In the genomic region with DNA sequence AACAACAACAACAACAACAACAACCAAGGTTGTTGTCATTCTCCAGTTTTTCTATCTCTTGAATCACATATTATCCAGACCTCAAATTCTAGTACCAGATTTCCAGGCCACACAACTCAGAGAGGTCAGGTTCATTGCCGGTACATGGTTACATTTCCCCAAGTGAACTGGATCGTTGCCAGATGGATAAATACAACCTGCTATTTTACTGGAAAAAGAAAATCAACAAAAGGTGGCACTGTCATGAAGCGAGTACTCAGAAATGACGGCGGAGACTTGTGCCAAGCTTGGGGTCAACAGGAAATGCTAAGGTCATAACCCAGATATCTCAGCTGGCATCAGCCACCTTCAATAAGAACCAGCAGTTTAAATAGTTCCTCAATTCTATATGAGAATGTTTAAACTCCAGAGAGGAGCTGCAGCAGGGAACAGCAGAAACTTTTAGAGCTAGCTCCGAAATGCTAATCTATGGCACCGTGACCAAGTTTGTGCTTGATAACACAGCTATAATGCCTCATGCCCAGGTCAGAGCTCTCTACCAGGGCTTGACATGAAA, we compare ENCODE assay signal across 30 mouse cellular contexts. TPM values are rescaled to one million over a fixed set of nuclear protein-coding genes. Genes with fewer than 3 reads are reported as not detected.
A peak's percentile ranks its signal among the peaks of the same experiment; 100 is the strongest.
DNase-seq lines count a peak whose midpoint lies in the region; ATAC-seq and TF ChIP-seq lines count a peak whose summit lies in the region.
"Had no signal": no experiment of that assay in that cellular context is flagged by ENCODE, and none has a peak within 500 bp of the region (broad histone marks: within the 10 kb centered on the region; RNA-seq: fewer than 3 reads in every experiment).

No protein-coding gene starts in this region.

- no peaks in the 10 kb centered on the region for H3K9me3 ChIP-seq in kidney, embryonic 15.5 days (replicated peaks)
- no peaks in the 10 kb centered on the region for H3K9me3 ChIP-seq in lung, postnatal 0 days (ENCODE audit: low read length)
- H3K9me3 ChIP-seq: embryonic facial prominence, embryonic 15.5 days; hindbrain, embryonic 15.5 days; limb, embryonic 10.5 days; lung, embryonic 15.5 days; midbrain, embryonic 15.5 days; neural tube, embryonic 13.5 days had no signal

- no peak overlapping the region for H3K27ac ChIP-seq in kidney, embryonic 15.5 days
- H3K27ac ChIP-seq in lung, postnatal 0 days (ENCODE audit: low read length), result no peak overlapping the region
- H3K27ac ChIP-seq: embryonic facial prominence, embryonic 15.5 days; hindbrain, embryonic 15.5 days; limb, embryonic 10.5 days; lung, embryonic 15.5 days; midbrain, embryonic 15.5 days; neural tube, embryonic 13.5 days had no signal

- TF ChIP-seq CTCF in lung, postnatal 0 days (IDR thresholded peaks at IDR 0.05), result no peak
- no peak for TF ChIP-seq CTCF in lung, adult 2 months (IDR thresholded peaks at IDR 0.05; ENCODE audit: insufficient read depth, low read length)

- H3K4me1 ChIP-seq in kidney, embryonic 15.5 days, result no peaks in the 10 kb centered on the region
- no peaks in the 10 kb centered on the region for H3K4me1 ChIP-seq in lung, postnatal 0 days (ENCODE audit: insufficient read depth, low read depth, low read length)
- H3K4me1 ChIP-seq in lung, adult 2 months (ENCODE audit: control insufficient read depth, insufficient read depth, low read length), result no peaks in the 10 kb centered on the region
- H3K4me1 ChIP-seq: embryonic facial prominence, embryonic 15.5 days; hindbrain, embryonic 15.5 days; limb, embryonic 10.5 days; midbrain, embryonic 15.5 days; neural tube, embryonic 13.5 days had no signal

- H3K36me3 ChIP-seq in kidney, embryonic 15.5 days, result no peaks in the 10 kb centered on the region
- H3K36me3 ChIP-seq in lung, postnatal 0 days (ENCODE audit: insufficient read depth, low read length), result no peaks in the 10 kb centered on the region
- H3K36me3 ChIP-seq: embryonic facial prominence, embryonic 15.5 days; hindbrain, embryonic 15.5 days; limb, embryonic 10.5 days; lung, embryonic 15.5 days; midbrain, embryonic 15.5 days; neural tube, embryonic 13.5 days had no signal

- no peak overlapping the region for H3K9ac ChIP-seq in kidney, embryonic 15.5 days
- H3K9ac ChIP-seq in lung, postnatal 0 days (replicated peaks; ENCODE audit: low read depth), result no peak overlapping the region
- H3K9ac ChIP-seq: embryonic facial prominence, embryonic 15.5 days; hindbrain, embryonic 15.5 days; lung, embryonic 15.5 days; midbrain, embryonic 15.5 days; neural tube, embryonic 13.5 days had no signal

- DNase-seq in kidney, adult 9 months, result peak; percentile 1
- DNase-seq in lung, postnatal 0 days (ENCODE audit: low spot score), result peak; percentile 20
- DNase-seq in lung, adult 2 months, result no peak
- no peak for DNase-seq in cerebellum, adult 18-20 months
- no peak for DNase-seq in layer of hippocampus, adult 8-10 months (ENCODE audit: low spot score in 2 of 2)
- DNase-seq: adrenal gland, postnatal 10 days; cerebellum, postnatal 25 days; embryo, embryonic 11 days; gastrocnemius, postnatal 14 days; heart, postnatal 4 days; thymus, adult 2 months; thymus, postnatal 4 days had no signal

- H3K27me3 ChIP-seq in kidney, embryonic 15.5 days, result no peaks in the 10 kb centered on the region
- H3K27me3 ChIP-seq in lung, postnatal 0 days (replicated peaks; ENCODE audit: insufficient read depth, low read length), result no peaks in the 10 kb centered on the region
- H3K27me3 ChIP-seq: embryonic facial prominence, embryonic 15.5 days; hindbrain, embryonic 15.5 days; lung, embryonic 15.5 days; midbrain, embryonic 15.5 days; neural tube, embryonic 13.5 days had no signal

- H3K4me3 ChIP-seq in kidney, embryonic 15.5 days (replicated peaks), result no peak overlapping the region
- H3K4me3 ChIP-seq in lung, postnatal 0 days (ENCODE audit: low read depth, low read length), result no peak overlapping the region
- no peak overlapping the region for H3K4me3 ChIP-seq in lung, adult 2 months (replicated peaks; ENCODE audit: extremely low read depth, low read depth, low read length)
- H3K4me3 ChIP-seq: embryonic facial prominence, embryonic 15.5 days; hindbrain, embryonic 15.5 days; limb, embryonic 10.5 days; lung, embryonic 15.5 days; midbrain, embryonic 15.5 days; neural tube, embryonic 13.5 days had no signal

- 71% methylated on average over 7 of the region's 7 CpGs for WGBS in kidney, embryonic 15.5 days
- 28% methylated on average over 7 of the region's 7 CpGs for WGBS in lung, postnatal 0 days
- 30% methylated on average over 7 of the region's 7 CpGs for WGBS in lung, adult 2 months

- ATAC-seq in kidney, embryonic 15.5 days (replicated peaks; ENCODE audit: low FRiP score), result no peak
- ATAC-seq in lung, postnatal 0 days, result no peak
- peak; percentile 37 to 51; a peak in 2 of 4 replicates for ATAC-seq in hematopoietic stem cell, adult 5-6 weeks (replicated peaks in 1 of 2; ENCODE audit: insufficient read depth in 1 of 2, low FRiP score in 2 of 2, low TSS enrichment in 1 of 2, low read depth in 1 of 2, poor library complexity in 2 of 2, severe bottlenecking in 2 of 2)
- ATAC-seq: forebrain, embryonic 14.5 days; midbrain, embryonic 15.5 days had no signal

- no peak overlapping the region for H3K4me2 ChIP-seq in kidney, embryonic 15.5 days
- H3K4me2 ChIP-seq in lung, postnatal 0 days (replicated peaks; ENCODE audit: low read depth, low read length), result no peak overlapping the region
- H3K4me2 ChIP-seq: embryonic facial prominence, embryonic 15.5 days; hindbrain, embryonic 15.5 days; liver, embryonic 11.5 days; lung, embryonic 15.5 days; midbrain, embryonic 15.5 days; neural tube, embryonic 13.5 days had no signal

- TF ChIP-seq EP300 in lung, postnatal 0 days (IDR thresholded peaks at IDR 0.05), result no peak

- no peak for TF ChIP-seq POLR2A in lung, adult 2 months (IDR thresholded peaks at IDR 0.05; ENCODE audit: borderline replicate concordance, extremely low read depth, low read depth, low read length)

RNA-seq across cellular contexts. Expression of a gene that starts 4.7 kb away (rescaled TPM):
- polyA plus RNA-seq in kidney, embryonic 15.5 days (2015; fragmentation: Nextera tagmentation; extraction: Ambion mirVana), result not detected in 2 replicates
- polyA plus RNA-seq in lung, postnatal 0 days (2015; fragmentation: Nextera tagmentation; extraction: Ambion mirVana), result 0.20 and 0.42 TPM in 2 replicates
- not detected in 2 replicates for polyA plus RNA-seq in lung, adult 2 months (2012; rRNA removed)
- not detected in 2 replicates for total RNA-seq in hematopoietic stem cell, adult 5-6 weeks (2017)
- total RNA-seq in layer of hippocampus, adult 8-10 months (2022), result not detected
- total RNA-seq: adrenal gland, postnatal 10 days; gastrocnemius, postnatal 14 days; heart, adult 8-10 months; heart, postnatal 4 days; layer of hippocampus, adult 18-20 months; layer of hippocampus, postnatal 25 days had no signal
- polyA plus RNA-seq: cerebellum, adult 2 months; embryonic facial prominence, embryonic 15.5 days; forebrain, embryonic 14.5 days; heart, embryonic 14.5 days; hindbrain, embryonic 15.5 days; intestine, embryonic 14.5 days; kidney, embryonic 16.5 days; limb, embryonic 10.5 days; liver, embryonic 11.5 days; midbrain, embryonic 15.5 days; neural tube, embryonic 13.5 days; stomach, embryonic 16.5 days had no signal

RNA-seq across cellular contexts. Expression of a gene that starts 30.4 kb away (rescaled TPM):
- not detected in 2 replicates for polyA plus RNA-seq in kidney, embryonic 15.5 days (2015; fragmentation: Nextera tagmentation; extraction: Ambion mirVana)
- polyA plus RNA-seq in lung, postnatal 0 days (2015; fragmentation: Nextera tagmentation; extraction: Ambion mirVana), result 693 and 1,146 TPM in 2 replicates
- polyA plus RNA-seq in lung, adult 2 months (2012; rRNA removed), result 105 and 219 TPM in 2 replicates
- not detected in 2 replicates for total RNA-seq in hematopoietic stem cell, adult 5-6 weeks (2017)
- not detected for total RNA-seq in layer of hippocampus, adult 8-10 months (2022)
- total RNA-seq: heart, postnatal 4 days; layer of hippocampus, adult 18-20 months; layer of hippocampus, postnatal 25 days had no signal
- polyA plus RNA-seq: cerebellum, adult 2 months; embryonic facial prominence, embryonic 15.5 days; forebrain, embryonic 14.5 days; heart, embryonic 14.5 days; hindbrain, embryonic 15.5 days; intestine, embryonic 14.5 days; limb, embryonic 10.5 days; liver, embryonic 11.5 days; midbrain, embryonic 15.5 days; neural tube, embryonic 13.5 days; stomach, embryonic 16.5 days had no signal

RNA-seq across cellular contexts. Expression of a gene that starts 40.1 kb away (rescaled TPM):
- not detected in 2 replicates for polyA plus RNA-seq in kidney, embryonic 15.5 days (2015; fragmentation: Nextera tagmentation; extraction: Ambion mirVana)
- polyA plus RNA-seq in lung, postnatal 0 days (2015; fragmentation: Nextera tagmentation; extraction: Ambion mirVana), result 0.16 TPM in 1 of 2 replicates, not detected in the other
- 0.11 and 0.30 TPM in 2 replicates for polyA plus RNA-seq in lung, adult 2 months (2012; rRNA removed)
- total RNA-seq in hematopoietic stem cell, adult 5-6 weeks (2017), result 1.2 and 1.8 TPM in 2 replicates
- under 1 TPM in 3 of 4 experiments, not detected in 1; 0.08 to 0.53 (median 0.22) TPM for total RNA-seq in layer of hippocampus, adult 8-10 months (2022)
- total RNA-seq: gastrocnemius, postnatal 14 days; heart, adult 8-10 months; heart, postnatal 4 days had no signal
- polyA plus RNA-seq: embryonic facial prominence, embryonic 15.5 days; forebrain, embryonic 14.5 days; heart, embryonic 14.5 days; intestine, embryonic 14.5 days; kidney, embryonic 16.5 days; limb, embryonic 10.5 days; liver, embryonic 11.5 days; midbrain, embryonic 15.5 days; neural tube, embryonic 13.5 days had no signal

Comparison
In these comparisons a context has a peak if more than half of its experiments do, and no peak if none do; other contexts are left out.
1. DNase-seq: peak in kidney, adult 9 months (single experiment) and lung, postnatal 0 days (single experiment); none in lung, adult 2 months (single experiment), cerebellum, adult 18-20 months (0 of 2) and layer of hippocampus, adult 8-10 months (0 of 2).
2. ATAC-seq: peak in hematopoietic stem cell, adult 5-6 weeks (2 of 2); none in kidney, embryonic 15.5 days (single experiment) and lung, postnatal 0 days (single experiment).
3. RNA of a gene that starts 30.4 kb away (polyA plus RNA-seq): 693 to 1,146 TPM in lung, postnatal 0 days and 105 to 219 TPM in lung, adult 2 months; not detected in kidney, embryonic 15.5 days; every median in the first group is over 100 times any median in the second.